Mouse (Mus musculus) cortical plate, adult 2 months (tissue): ENCODE results near the gene Gm17018.

Experiments
- CTCF ChIP-seq: fragments of 200-500 bp; IDR thresholded peaks from 2 replicates; pipeline ENCODE4 v1.5.1; 2011; ENCODE audit warnings: mild to moderate bottlenecking, control low read depth, low read length; ENCODE audit not compliant: insufficient read depth; ENCODE audit errors: extremely low read depth
- POLR2A ChIP-seq: fragments of 200-500 bp; IDR thresholded peaks from 2 replicates; pipeline ENCODE4 v1.6.1; 2011; ENCODE audit warnings: mild to moderate bottlenecking, low read length, control low read depth; ENCODE audit not compliant: insufficient read depth; ENCODE audit errors: extremely low read depth

GRCm38 (mm10) chr19:45583136-45583535 lies 22.7 kb downstream of the Gm17018 start:
- TF ChIP-seq CTCF, result no peak
- no peak for TF ChIP-seq POLR2A
